Mouse (Mus musculus) central nervous system, embryonic 11.5 days (tissue): ENCODE measurements around the gene Gm17079. TPM values are rescaled to one million over a fixed set of nuclear protein-coding genes. Genes with fewer than 3 reads are reported as not detected.

Source experiments
- polyA plus RNA-seq: library from polyadenylated mRNA; depleted of rRNA; stranded (reverse); fragments of >200 nt; gene quantifications from 2 replicates; pipeline ENCODE4 v1.2.3, GENCODE M21; 2012; rRNA removed

Gene Gm17079
- polyA plus RNA-seq = not detected in 2 replicates

GRCm38 (mm10) chr14:51695368-51695767, at the start of gene Gm17079:
Gene Gm17079, minus strand, starts transcription at chr14:51695468.

GRCm38 (mm10) chr14:51717083-51717482, 21.8 kb upstream of the Gm17079 start, which contains the start of gene Gm5800:
Gene Gm5800, minus strand, starts transcription at chr14:51717183.

Other genes with a start within 250 kb of the Gm17079 start
- gene Vmn2r89, start 243.6 kb downstream of the Gm17079 start, polyA plus RNA-seq = not detected in 2 replicates
- not detected in 2 replicates for gene Gm5622, start 142.7 kb downstream of the Gm17079 start, polyA plus RNA-seq
- not detected in 2 replicates for gene Gm17175, start 121.4 kb downstream of the Gm17079 start, polyA plus RNA-seq
- gene Gm17174, start 103.3 kb downstream of the Gm17079 start, polyA plus RNA-seq = not detected in 2 replicates
- gene Gm17078, start 84.2 kb downstream of the Gm17079 start, polyA plus RNA-seq = not detected in 2 replicates
- gene Gm4181, start 59.8 kb downstream of the Gm17079 start, polyA plus RNA-seq = not detected in 2 replicates
- not detected in 2 replicates for gene Gm5800, start 21.7 kb upstream of the Gm17079 start, polyA plus RNA-seq
- not detected in 2 replicates for gene Ang4, start 78.1 kb upstream of the Gm17079 start, polyA plus RNA-seq
- not detected in 2 replicates for gene AY358078, start 104.6 kb upstream of the Gm17079 start, polyA plus RNA-seq
- 1.4 and 2.7 TPM in 2 replicates for gene Ear6, start 158.2 kb upstream of the Gm17079 start, polyA plus RNA-seq
- gene Mettl17, start 189.4 kb upstream of the Gm17079 start, polyA plus RNA-seq = 40.3 and 57.0 TPM in 2 replicates
- 3.3 and 3.7 TPM in 2 replicates for gene Slc39a2, start 197.4 kb upstream of the Gm17079 start, polyA plus RNA-seq
- 10.3 and 13.9 TPM in 2 replicates for gene Ndrg2, start 218.7 kb upstream of the Gm17079 start, polyA plus RNA-seq
- not detected in 2 replicates for gene Tppp2, start 223.0 kb upstream of the Gm17079 start, polyA plus RNA-seq
- not detected in 2 replicates for gene Rnase13, start 227.3 kb upstream of the Gm17079 start, polyA plus RNA-seq